Mouse (Mus musculus) olfactory bulb, adult 2 months (tissue): ENCODE measurements at regions not wholly inside any gene's neighbourhood (a gene's known extent, or its start where the extent isn't known, plus 50 kb on each side); places are given as distances from the start of the nearest gene placed in this dataset.

Experiments used
- CTCF ChIP-seq: fragments of 200-500 bp; IDR thresholded peaks from 2 replicates; pipeline ENCODE4 v1.5.1; 2012; ENCODE audit warnings: low read depth, mild to moderate bottlenecking, low read length, moderate library complexity; ENCODE audit not compliant: insufficient read depth
- POLR2A ChIP-seq: fragments of 200-500 bp; IDR thresholded peaks from 2 replicates; pipeline ENCODE4 v1.6.1; 2012; ENCODE audit warnings: mild to moderate bottlenecking, low read depth, low read length, moderate library complexity; ENCODE audit not compliant: insufficient read depth

DNA sequence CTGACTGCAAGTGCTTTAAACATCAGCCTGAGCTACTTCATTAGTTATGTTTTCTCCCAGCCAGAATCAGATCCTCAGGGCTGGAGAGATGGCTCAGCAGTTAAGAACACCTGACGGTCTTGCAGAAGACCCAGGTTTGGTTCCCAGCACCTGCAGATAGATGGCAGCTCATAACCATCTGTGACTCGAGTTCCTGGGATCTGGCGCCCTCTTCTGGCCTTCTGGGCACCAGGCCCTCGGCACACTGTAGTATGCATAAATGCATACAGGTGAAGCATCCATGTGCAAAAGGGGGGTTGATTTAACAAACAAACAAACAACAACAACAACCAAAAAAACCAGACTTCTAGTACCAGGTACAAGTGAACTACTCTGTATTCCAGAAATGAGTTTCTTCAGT is 297.7 kb upstream of the Tgfbr2 start:
- TF ChIP-seq POLR2A (no peak), CTCF (no peak)
